Mouse (Mus musculus) urinary bladder, postnatal 36 days (tissue): ENCODE data around the gene C1qtnf4.
"Not testable (repeated sequence)": the region's sequence is repeated elsewhere in the genome, so short reads cannot be mapped to it uniquely, and the experiment has no call there.

Source experiments
- DNase-seq, 2 experiments: peaks; one replicate each; pipeline ENCODE4 v3.0.0; 2022; ENCODE audit warnings: low spot score in 2 of 2, mixed read lengths in 1 of 2

C1qtnf4 gene

DNA sequence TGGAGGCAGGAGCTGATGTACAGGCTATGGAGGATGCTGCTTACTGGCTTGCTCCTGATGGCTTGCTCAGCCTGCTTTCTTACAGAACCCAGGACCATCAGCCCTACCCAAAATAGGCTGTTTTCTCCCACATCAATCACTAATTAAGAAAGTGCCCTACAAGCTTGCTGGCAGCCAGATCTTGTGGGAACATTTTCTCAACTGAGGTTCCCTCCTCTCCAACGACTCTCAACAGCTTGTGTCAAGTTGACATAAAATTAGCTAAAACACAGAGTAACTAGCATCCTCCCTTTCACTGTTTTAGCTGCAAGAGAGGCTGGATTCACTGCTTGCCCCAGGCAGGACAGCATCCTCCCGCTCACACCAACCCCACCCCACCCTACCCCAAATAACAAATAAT lies 3.8 kb upstream of the C1qtnf4 start:
- DNase-seq = no peak

DNA sequence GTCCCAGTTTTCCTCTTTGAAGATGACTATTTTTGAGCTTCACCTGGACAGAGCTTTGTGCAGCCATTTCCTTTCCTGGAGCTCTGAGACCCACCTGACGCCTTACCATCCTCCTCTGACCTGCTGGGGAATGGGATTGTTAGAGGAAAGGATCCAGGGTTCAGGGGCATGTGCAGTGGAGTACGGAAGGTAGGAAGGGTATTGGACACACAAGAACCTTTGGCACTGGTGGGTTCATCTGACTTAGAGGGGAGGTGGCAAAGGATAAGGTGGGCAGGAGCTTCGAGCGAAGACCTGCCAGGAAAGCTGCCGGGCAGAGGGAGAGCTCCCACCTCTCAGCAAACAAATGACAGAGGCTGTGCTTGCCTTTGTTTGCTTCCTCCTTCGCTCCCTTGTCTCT lies 776 bp downstream of the C1qtnf4 start:
- no peak for DNase-seq

DNA sequence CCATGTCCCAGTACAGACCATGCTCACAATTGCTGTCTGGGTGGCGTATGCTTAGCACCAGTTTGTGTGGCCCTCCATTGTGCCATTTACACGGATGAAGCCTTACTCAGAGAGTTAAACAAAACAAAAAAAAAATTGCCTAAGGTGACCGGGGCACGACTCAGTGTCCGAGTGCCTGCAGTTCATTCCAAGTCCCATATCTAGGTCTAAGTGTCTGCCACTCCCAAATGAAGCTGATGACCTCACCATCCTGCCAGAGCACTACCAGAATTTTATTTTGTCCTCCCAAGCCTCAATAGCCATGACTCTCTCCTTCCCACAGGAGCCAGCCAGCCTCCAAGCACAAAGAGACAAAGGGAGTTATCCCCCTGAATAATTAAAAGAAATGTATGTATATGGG lies 2.0 kb downstream of the C1qtnf4 start:
- DNase-seq = no peak

DNA sequence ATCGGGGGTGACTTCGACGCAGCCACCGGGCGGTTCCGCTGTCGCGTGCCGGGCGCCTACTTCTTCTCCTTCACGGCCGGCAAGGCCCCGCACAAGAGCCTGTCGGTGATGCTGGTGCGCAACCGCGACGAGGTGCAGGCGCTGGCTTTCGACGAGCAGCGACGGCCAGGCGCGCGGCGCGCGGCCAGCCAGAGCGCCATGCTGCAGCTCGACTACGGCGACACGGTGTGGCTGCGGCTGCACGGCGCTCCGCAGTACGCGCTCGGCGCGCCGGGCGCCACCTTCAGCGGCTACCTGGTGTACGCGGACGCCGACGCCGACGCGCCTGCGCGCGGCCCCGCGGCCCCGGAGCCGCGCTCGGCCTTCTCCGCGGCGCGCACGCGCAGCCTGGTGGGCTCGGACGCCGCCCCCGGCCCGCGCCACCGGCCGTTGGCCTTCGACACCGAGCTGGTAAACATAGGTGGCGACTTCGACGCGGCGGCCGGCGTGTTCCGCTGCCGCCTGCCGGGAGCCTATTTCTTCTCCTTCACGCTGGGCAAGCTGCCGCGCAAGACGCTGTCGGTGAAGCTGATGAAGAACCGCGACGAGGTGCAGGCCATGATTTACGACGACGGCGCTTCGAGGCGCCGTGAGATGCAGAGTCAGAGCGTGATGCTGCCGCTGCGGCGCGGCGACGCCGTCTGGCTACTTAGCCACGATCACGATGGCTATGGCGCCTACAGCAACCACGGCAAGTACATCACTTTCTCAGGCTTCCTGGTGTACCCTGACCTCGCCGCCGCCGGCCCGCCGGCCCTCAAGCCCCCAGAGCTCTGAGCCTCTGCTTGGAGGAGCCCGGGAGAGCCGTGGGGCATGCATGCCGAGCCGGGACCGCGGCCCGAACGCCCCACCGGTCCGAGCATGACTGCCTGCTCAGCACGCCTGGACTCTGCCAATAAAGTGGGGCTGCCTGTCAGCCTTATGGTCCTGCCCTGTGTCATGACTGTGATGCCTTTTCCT lies 4.2 kb downstream of the C1qtnf4 start:
- DNase-seq = peak; percentile 38 to 45

DNA sequence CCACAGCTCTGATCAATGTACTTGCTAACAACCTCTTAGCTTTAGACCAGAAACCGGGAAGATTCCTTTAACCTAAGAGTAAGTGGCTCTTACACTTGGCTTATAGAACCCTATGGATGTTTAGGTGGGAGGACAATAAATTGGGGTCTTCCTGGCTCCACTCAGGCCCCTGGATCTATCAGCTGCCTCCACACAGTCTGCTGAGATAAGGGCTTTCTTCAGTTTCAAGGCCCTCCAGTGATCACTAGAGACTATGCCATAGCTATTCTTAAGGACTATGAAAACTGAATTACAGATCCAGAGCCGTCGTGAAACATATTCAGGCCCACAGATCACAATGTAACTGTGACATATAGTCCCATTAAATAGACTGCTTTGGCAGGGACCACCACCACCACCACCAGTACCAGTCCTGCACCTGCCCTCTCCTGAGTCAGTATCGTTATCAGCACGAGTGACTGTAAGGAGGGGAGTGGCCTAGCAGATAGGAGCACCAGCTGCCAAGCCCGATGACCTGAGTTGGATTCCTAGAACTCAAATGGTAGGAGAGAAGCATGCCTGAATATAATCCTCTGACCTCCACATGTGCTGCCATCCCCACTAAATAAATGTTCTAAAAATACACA lies 8.1 kb downstream of the C1qtnf4 start:
- no peak for DNase-seq

DNA sequence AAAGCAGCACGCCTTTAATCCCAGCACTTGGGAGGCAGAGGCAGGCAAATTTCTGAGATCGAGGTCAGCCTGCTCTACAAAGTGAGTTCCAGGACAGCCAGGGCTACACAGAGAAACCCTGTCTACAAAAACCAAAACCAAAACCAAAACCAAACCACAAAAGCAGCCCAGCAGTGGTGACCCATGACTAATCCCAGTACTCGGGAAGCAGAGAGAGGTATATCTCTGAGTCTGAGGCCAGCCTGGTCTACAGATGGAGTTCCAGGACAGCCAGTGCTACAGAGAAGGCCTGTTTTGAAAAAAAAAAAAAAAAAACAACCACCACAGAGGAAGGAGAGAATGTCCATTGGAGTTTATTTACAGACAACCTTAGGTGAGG lies 8.6 kb downstream of the C1qtnf4 start:
- DNase-seq = not testable (repeated sequence)

DNA sequence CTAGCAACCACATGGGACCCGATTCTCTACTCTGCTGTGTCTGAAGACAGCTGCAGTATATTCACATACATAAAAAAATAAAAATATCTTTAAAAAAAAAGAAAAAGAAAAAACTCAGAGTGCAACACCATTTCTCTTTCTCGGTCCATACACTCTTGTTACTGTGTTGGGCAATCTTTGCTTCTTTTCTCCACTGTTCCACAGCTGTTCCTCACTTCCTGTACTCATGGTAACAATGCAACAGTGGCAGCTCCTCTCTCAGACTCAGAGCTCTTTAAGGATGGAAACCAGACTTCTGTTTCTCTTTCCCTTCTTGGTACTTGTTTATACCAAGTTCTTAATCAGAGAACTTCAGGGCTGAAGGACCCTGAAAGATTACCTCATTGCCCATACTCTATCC lies 17.7 kb downstream of the C1qtnf4 start:
- DNase-seq = no peak

DNA sequence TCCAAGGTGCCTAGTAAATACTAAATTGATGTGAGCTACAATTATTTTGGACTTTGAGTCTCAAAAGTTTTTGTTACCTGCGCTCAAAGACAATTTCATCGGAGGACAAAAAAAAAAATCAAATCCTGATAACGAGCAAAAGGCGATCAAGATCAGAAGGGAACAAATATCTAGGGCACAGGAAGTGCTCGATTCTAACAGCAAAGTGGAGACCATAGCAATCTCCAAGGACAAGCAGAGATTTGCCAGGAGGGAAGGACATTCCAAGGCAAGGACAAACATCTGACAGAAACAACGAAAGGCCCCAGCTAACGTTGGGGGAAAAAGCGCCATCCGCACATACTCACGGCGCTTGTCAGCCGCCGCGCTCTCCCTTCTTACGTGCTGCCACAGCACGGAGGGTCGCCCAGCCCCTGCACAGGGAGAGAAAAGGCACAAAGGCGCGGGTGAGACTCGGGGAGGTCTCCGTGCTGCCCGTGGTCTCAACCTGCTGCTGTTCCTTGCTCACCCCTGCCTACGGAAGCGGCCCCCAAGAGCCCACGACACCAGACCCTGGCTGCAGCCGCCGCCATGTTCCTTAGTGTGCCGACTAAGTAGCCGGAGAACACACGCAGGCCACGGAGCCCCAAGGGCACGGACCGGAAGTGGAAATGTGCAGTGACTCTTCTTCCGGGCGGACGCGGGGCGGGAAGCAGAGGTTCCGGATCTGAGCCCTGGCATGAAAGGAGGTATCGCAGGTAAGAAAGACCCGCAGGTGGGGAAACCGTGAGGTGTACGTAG lies 18.6 kb downstream of the C1qtnf4 start, which contains the start of the genes Kbtbd4 and Ndufs3:
Gene Kbtbd4, plus strand, starts transcription at position 665 of the 780 bp plus-strand sequence.
Gene Ndufs3, minus strand, starts transcription at position 752 of the 780 bp plus-strand sequence.
- DNase-seq = peak; percentile 82 to 86

DNA sequence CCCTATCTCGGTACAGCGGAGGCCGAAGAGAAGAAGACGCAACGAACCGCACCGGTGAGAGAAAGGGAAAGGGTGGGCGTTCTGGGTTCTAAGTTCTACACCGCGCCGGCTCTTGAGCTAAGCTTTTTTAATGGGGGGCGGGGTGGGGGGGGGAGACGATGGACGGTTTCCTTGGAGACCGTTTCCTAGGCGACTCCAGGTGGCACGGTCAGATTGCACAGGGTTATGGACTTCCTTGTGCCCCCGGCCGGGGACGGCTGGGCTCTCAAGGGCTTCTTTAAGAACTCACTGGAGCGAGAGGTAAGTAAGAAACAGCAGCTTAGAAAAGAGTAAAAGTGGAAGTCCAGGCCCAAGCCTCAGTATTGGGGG lies 19.2 kb downstream of the C1qtnf4 start:
- DNase-seq = no peak

DNA sequence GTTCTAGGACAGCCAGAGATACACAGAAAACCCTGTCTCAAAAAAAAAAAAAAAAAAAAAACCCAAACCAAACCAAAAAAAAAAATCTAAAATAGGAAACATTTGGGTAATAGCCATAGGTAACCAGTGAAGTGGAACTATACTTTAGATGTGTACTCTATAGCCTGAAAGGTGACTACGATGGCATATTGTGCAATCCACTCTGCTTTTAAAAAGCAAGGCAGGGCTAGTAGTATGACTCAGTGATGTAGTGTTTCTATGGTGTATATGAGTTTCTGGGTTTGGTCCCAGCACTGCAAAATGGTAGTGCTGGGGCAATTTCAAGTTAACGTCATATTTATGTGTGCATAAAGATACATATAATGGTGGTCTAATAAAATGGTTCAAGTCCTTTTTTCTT lies 21.1 kb downstream of the C1qtnf4 start:
- no peak for DNase-seq

DNA sequence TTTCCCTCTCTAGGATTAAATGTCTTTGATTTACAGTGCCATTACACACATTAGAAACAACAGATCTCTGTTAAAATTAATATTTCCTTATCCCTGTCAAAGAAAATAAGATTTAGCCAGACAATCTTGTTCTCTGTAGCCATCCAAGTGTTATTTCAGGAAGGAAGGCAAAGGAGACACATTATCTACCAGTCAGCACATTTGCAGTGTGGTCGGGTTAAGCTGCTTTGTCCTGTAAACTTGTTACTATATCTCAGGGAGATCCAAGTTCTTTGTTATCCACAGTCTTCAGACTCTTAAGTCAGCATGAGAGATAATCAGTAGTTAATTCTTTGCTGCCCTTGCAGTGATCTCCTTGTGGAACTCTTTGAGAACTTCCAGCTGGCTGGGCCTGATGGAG lies 25.2 kb downstream of the C1qtnf4 start:
- DNase-seq = no peak

DNA sequence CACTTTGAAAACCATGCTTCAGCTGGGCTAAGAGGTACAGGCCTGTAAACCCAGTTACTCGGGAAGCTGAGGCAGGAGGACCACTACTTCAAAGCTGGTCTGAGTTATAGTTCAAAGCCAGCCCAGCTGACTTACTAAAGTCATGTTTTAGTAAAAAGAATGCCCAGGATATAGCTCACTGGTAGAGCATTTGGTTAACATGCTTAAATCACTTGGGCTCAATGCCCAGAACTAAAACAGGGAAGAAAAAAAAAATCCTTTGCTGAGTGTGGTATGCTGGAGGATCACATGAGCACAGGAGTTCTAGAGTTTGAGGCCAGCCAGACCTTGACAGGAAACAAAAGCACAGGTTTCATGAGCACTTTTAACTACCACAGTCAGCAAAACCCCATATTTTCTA lies 26.0 kb downstream of the C1qtnf4 start:
- DNase-seq = no peak

DNA sequence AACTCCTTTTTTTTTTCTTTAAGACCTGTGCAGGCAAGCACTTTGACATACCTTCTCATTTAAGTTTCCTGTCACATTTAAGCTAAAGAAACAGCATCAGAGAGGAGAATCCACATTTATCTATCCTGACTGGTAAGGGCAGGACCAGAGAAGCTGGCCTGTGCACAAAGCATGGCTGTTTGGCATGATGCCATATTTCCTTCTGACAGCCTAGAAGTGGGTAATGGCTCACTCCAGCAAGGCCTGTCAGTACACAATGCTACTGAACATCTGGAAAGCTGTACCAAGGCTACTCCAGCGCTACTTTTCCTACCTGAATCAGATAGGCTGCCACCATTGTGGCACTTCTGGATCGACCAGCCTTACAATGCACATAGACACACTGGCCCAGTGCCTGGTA lies 28.0 kb downstream of the C1qtnf4 start:
- no peak for DNase-seq

DNA sequence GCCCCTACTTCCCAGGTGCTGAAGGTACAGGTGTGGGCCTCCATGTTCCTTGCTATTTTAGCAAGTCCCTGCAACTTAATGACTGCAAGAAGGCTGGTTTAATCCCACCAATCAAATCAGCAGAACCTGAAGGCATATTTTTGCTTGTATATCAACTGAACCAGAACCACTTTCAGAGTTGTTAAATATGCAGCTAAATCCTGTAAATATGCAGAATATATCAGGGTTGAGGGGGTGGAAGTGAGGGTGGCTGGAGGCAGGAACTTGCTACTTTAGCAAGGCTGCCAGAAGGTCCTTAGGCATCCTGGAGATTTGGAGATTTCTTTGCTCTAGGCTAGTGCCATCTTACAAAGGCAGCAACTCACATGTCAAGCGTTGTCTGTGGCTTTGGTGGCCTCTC lies 29.9 kb downstream of the C1qtnf4 start:
- no peak for DNase-seq

DNA sequence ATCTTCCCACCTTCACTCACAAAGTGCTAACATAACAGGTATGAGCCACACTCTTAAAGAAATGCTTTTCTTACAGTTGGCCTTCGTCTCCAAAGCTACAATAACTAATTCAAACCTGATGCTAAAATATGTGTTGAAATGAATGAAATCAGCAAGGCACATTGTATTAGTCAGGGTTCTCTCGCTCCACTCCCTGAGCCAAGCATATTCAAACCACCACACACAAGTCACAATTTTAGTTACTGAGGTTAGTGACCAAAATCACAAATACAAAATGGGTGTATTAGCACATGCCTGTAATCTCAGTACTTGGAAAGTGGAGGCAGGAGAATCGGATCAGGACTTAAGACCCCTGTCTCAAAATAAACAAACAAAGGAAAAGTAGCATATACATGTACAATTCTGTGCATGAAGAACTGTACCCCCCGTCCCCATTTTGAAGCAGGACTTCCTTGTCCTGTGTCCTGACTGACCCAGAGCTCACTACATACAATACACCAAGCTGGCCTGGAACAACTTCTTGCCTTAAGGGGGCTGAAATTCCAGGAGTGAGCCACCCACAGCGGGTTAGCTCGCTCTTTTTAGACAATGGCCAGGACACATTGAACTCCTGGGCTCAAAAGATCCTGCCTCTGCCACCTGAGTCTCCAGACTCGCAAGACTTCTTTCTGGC lies 31.0 kb downstream of the C1qtnf4 start:
- no peak for DNase-seq

DNA sequence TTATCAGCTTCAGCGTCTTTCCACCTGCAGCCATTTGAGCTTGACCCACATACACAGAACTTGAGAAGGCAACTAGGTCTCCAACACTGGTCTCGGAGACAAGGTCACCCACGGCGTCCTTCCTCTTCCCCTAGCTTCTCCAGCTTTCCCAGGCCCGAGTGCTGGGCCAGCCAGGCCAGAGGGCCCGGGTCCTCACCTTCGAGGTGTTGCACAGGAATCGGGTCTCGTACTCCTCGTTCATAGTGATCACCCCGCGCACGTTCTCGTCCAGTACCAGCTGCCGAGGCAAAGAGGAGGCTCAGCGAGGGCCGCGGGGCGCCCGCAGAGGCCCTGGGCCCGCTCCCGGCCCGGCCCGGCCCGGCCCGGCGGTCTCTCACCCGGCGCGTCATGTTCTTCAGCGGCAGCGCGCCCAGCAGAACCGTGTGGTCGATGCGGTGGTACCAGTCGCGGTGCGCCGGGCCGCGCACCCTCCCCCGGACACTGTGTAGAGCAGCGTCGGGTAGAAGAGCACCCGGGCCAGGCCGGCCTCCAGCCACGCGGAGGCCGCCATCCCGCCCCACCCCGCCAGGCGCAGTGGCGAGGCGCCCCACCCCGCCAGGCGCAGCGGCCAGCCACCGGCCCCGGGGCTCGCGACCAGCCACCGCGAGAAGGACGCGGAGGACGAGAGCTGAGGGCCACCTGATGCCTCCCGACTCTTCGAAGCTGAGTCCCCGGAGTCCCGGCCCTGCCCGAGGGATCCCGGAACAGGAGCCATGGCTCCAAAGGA lies 31.8 kb downstream of the C1qtnf4 start:
- DNase-seq = peak; percentile 64 to 76

DNA sequence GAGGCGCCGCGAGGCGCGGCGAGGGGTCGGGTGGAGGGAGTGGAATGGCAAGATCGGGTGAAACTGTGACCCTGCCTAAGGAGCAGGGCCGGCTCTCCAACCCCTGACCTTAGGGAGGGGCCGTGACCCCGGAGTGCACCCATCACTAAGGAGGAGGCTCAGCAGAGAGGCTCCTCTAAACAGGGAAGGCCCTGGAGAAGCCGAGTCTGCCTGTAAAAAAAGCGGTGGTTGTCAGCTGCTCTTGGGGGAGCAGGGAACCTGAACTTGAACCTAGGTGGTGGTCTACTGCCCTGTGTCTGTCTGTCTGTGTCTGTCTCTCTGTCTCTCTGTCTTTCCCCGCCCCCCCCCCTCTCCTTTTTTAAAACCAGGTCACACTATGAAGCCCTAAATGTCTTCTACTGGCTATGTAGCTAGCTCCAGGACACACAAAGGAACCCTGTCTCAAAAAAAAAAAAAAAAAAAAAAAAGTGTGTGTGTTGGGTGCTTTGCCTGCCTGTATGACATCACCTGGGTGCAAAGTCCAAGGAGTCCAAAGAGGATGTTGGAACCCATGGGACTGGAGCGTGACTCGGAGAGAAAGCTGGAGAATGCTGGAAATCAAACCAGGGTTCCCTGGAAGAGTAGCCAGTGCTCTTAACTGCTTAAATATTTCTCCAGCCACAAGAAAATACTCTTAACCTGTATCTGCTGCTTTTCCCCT lies 32.5 kb downstream of the C1qtnf4 start:
- no peak for DNase-seq

DNA sequence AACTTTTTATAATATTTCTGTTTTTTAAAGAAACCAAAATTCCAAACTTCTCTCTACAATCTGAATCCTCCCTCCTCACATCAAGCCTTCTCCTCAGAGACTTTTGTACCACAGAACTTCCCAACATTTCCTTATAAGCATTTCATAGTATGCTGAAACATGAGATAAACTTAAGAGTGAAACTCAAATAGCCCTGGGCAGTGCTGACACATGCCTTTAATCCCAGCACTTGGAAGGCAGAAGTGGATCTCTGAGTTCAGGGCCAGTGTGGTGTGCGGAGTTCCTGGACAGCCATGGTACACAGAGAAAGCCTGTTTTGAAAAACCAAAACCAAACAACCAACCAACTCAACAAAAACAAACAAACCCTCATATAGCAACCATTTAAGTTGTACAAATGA lies 35.5 kb downstream of the C1qtnf4 start:
- no peak for DNase-seq

DNA sequence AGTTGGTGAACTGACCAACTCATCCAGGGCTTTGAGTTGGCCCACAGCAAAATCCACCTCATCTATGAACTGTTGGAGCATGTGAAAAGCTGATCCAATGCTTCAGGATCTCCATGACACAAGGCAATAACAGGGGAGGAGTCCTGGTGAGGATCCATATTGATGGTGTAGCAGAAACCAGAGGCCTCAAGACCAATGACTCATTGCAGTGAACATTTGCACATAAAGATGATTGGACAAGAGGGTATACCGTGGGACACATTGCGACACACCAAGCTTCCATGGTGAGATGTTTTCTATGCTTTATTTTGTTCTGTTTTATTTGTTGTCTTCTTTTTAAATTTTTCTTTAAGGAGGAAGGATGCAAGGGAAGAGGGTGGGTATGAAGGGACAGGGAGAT lies 37.0 kb downstream of the C1qtnf4 start:
- DNase-seq = no peak

DNA sequence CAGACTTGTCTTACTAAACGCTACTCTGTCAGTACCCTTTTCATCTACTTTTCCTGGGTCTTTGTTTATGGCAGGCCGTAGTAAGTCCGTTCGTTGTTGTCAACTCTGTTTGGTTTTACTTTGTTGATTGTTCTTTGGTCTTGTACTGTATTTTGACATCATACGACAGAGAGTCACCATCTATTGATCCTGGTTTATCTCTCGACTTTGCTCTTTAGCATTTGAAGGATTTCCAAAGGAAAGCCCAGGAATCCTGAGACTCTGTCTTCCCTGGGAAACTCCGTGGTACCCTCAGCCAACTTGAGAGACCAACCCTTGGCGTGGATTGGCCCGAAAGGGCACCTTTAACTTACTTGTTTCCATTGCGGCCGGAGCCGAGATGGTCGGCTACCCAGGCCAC lies 42.9 kb downstream of the C1qtnf4 start:
- DNase-seq = no peak
